Mouse (Mus musculus) small intestine, adult 2 months (tissue): ENCODE measurements around the gene Gm20604. TPM values are rescaled to one million over a fixed set of nuclear protein-coding genes. Genes with fewer than 3 reads are reported as not detected.

Experiments
- H3K27ac ChIP-seq: fragments of 200-500 bp; 2 replicates; pipeline ENCODE4 v1.5.1; 2012; ENCODE audit warnings: low read depth, low read length, control low read depth, inconsistent platforms; ENCODE audit not compliant: insufficient read depth
- H3K27me3 ChIP-seq: fragments of 200-500 bp; 2 replicates; pipeline ENCODE4 v1.6.1; 2012; ENCODE audit warnings: mild to moderate bottlenecking, moderate library complexity, low read length, inconsistent platforms; ENCODE audit not compliant: control insufficient read depth, insufficient read depth
- H3K36me3 ChIP-seq: fragments of 200-500 bp; 2 replicates; pipeline ENCODE4 v1.6.1; 2012; ENCODE audit warnings: mild to moderate bottlenecking, low read length, control low read depth, inconsistent platforms; ENCODE audit not compliant: control insufficient read depth, insufficient read depth
- H3K4me1 ChIP-seq: fragments of 200-500 bp; 2 replicates; pipeline ENCODE4 v1.6.1; 2012; ENCODE audit warnings: low read length, inconsistent platforms, mixed read lengths; ENCODE audit not compliant: control insufficient read depth, insufficient read depth, insufficient read length
- H3K4me3 ChIP-seq: fragments of 200-500 bp; 2 replicates; pipeline ENCODE4 v1.5.1; 2012; ENCODE audit warnings: low read depth, mild to moderate bottlenecking, control low read depth, inconsistent platforms, low read length, moderate library complexity
- CTCF ChIP-seq: fragments of 200-500 bp; IDR thresholded peaks from 2 replicates; pipeline ENCODE4 v1.5.1; 2012; ENCODE audit warnings: low read depth, mild to moderate bottlenecking, control low read depth, inconsistent platforms, low read length, moderate library complexity, mixed read lengths; ENCODE audit not compliant: insufficient replicate concordance, insufficient read length; ENCODE audit errors: extremely low read depth
- POLR2A ChIP-seq: fragments of 200-500 bp; IDR thresholded peaks from 2 replicates; pipeline ENCODE4 v1.6.1; 2012; ENCODE audit warnings: low read depth, mild to moderate bottlenecking, control low read depth, inconsistent platforms, low read length, moderate library complexity
- WGBS: fragments of 180-500 bp; shearing (Covaris S2); methylation state at CpG from one replicate; pipeline ENCODE4 v1.1.7; 2018; 5-methylcytosine and 5-hydroxymethylcytosine counted together
- polyA plus RNA-seq: library from polyadenylated mRNA; depleted of rRNA; stranded (reverse); fragments of >200 nt; gene quantifications from 2 replicates; pipeline ENCODE4 v1.2.3, GENCODE M21; 2012

Gene Gm20604
- polyA plus RNA-seq, 1 experiment, result 0.84 TPM

DNA sequence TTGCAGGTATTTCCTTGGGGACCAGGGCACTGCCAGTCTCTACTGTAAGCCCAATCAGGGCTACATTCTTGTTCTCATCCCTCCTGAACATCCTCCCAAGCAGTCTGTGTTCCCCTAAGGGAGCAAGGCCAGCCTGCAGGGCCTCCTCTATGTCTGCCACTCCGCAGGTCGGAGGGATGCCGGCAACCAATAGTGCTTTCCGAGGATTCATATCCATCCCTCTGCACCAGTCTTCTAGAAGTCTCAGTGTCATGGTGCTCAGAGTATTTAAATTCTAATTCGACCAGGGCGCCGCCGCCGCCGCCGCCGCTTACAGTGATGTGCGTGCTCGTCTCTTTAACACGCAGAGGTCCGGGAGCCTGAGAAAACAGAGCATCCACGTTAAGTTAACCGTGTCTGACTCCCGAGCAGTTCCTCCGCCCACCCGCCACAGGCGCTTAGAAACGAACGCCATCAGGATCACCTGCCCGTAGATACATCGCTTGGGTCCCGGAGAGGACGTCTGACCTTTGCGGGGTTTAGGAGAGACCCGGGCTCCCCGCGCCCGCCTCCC, 15.4 kb downstream of the Gm20604 start:
- Histone ChIP-seq H3K27me3 (no peaks in the 10 kb centered on the region), H3K4me1 (peaks cover 7% of the 10 kb centered on the region; the same call in 1 of the 2 replicates), H3K27ac (peak overlapping the region; percentile 35), H3K4me3 (peak overlapping the region; percentile 73), H3K36me3 (peaks cover 4% of the 10 kb centered on the region; the same call in 1 of the 2 replicates)
- no peak for TF ChIP-seq POLR2A
- no peak for TF ChIP-seq CTCF
- WGBS, result under 1% methylated on average over 33 of the region's 33 CpGs

DNA sequence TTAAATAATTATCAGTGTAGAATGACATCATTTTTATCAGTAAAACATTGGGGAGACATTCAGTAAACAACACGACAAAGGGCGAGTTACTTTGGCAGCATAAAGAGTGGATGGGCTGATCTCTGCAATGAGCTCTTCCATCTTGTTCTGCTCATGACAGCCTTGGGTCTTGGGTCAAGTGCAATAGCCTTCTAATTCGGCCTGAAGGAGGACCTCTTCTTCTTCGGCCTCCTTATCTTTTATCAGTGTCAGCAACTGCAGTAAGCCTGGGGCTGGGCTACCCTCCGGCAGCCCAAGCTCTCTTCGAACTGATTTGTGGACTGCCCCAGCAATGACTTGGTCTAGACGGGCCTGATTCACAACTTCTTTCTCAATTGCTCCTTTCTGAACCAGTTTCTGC, 16.4 kb downstream of the Gm20604 start:
- H3K27me3 ChIP-seq, result no peaks in the 10 kb centered on the region
- no peak overlapping the region for H3K4me3 ChIP-seq
- 80% methylated on average over 7 of the region's 7 CpGs for WGBS
- no peak overlapping the region for H3K27ac ChIP-seq
- no peak for TF ChIP-seq CTCF
- no peak for TF ChIP-seq POLR2A
- H3K4me1 ChIP-seq, result peaks cover 5% of the 10 kb centered on the region; the same call in 1 of the 2 replicates
- H3K36me3 ChIP-seq, result 0 out of 2 replicates have a peak, but pooled peaks cover 2% of the 10 kb centered on the region

DNA sequence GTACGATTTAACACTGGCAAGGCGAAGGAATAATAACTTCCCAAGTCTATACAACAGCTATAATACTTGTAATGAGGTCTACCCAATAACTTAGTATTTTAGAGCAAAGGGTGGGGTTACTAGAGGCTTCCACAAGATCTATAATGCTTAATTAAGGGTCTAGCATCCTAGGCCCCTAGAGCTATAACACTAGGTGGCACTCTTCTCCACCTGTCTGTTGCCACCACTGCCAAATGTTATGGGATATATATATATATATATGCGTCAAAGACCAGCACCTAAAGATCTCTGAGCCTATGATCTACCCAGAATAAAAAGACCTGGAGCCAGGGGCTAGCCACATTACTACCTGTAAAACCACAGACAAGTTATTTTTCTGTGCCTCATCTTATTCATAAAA, 18.2 kb downstream of the Gm20604 start:
- Histone ChIP-seq H3K4me3 (no peak overlapping the region), H3K27ac (no peak overlapping the region), H3K27me3 (no peaks in the 10 kb centered on the region), H3K4me1 (peaks cover 5% of the 10 kb centered on the region; the same call in 1 of the 2 replicates), H3K36me3 (no peaks in the 10 kb centered on the region)
- WGBS, result 67% methylated on average over 3 of the region's 3 CpGs
- no peak for TF ChIP-seq POLR2A
- TF ChIP-seq CTCF, result no peak

DNA sequence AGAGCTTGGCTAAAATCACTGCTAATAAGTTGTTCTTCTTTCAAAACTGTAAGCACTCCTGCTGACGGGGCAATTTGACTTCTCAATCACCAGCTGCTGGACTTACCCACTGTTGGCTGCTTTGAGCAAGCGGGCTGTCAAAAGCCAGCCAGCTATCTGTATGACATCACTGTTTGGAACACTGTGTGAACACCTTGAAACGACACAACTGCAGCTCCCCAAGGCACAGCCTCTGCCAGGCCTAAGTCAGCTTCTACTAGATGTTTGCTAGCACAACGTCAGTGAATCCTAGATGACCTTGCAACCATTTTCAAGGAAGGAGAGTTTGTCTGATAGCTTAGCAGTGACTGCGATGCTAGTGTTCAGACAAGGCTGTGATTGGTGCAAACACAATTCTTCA, 19.4 kb downstream of the Gm20604 start:
- H3K27ac ChIP-seq, result no peak overlapping the region
- WGBS, result 68% methylated on average over 5 of the region's 5 CpGs
- H3K4me1 ChIP-seq, result peaks cover 5% of the 10 kb centered on the region; the same call in 1 of the 2 replicates
- H3K27me3 ChIP-seq, result no peaks in the 10 kb centered on the region
- no peaks in the 10 kb centered on the region for H3K36me3 ChIP-seq
- no peak for TF ChIP-seq CTCF
- TF ChIP-seq POLR2A, result no peak
- H3K4me3 ChIP-seq, result no peak overlapping the region

DNA sequence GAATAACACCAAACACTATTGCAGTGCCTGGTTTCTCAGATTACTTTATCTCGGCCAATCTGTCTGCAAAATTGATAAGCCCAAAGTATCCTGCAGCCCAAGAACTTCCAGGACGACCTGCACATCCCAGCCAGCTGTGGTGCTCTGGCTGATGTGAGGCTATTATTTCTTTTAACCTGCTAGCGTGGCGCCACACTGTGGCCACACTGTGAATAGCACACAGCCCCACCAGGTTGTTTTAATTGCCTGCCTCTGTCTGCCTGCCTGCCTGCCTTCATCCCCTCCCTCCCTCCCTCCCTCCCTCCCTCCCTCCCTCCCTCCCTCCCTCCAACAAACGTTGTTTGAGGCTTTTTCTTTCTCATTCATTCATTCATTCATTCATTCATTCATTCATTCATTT, 25.1 kb downstream of the Gm20604 start:
- H3K4me3 ChIP-seq, result no peak overlapping the region
- H3K27me3 ChIP-seq, result no peaks in the 10 kb centered on the region
- peaks cover 19% of the 10 kb centered on the region for H3K4me1 ChIP-seq
- 3% methylated on average over 5 of the region's 5 CpGs for WGBS
- no peak overlapping the region for H3K27ac ChIP-seq
- H3K36me3 ChIP-seq, result no peaks in the 10 kb centered on the region
- TF ChIP-seq CTCF (peak; percentile 83; the same call in 1 of the 2 replicates), POLR2A (no peak)

DNA sequence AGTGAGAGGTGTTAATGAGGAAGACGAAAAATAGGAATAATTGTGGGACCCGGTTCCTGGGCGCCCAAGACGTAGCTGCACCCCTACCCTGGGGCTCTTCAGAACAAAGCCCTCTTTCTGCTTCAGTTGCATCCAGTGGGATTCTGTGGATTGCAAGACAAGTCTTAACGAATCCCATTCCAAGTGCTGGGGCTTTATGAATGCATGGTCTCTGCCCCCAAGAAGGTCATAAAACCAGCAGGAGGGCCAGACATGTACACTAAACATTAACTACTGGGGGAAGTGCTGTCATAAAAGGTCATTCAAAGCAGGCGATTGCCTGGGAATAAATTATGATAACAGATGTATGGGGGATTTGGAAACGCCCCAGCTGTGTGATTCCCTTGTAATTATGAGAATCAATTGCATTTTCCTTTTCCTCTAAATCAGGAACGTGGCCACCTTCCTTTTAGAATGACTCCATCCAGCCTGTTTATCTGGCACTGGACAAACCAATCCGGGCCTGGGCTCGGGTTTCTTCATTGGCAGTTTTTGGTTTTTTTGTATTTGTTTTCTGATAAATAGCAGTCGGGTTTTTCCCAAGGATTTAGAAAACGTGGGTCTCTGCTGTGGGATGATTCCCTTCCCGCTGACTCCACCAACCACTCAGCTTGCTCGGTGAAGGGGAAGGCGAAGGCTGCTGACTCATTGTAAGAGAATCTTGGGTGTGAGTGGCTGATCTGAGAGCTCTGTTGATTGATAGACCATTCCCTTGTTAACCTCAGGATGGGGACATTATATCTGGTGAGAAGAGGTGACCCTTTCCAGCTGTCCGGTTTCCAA, 27.5 kb downstream of the Gm20604 start:
- H3K4me1 ChIP-seq, result peaks cover 26% of the 10 kb centered on the region
- TF ChIP-seq POLR2A, result no peak
- no peak for TF ChIP-seq CTCF
- H3K4me3 ChIP-seq, result peak overlapping the region; percentile 20
- 11% methylated on average over 16 of the region's 16 CpGs for WGBS
- no peaks in the 10 kb centered on the region for H3K36me3 ChIP-seq
- H3K27ac ChIP-seq, result peak overlapping the region; percentile 96
- H3K27me3 ChIP-seq, result no peaks in the 10 kb centered on the region
